Mouse (Mus musculus): Measurements from ENCODE around the gene Nox1.

GRCm38 (mm10) chrX:134158151-134158550 lies 63.6 kb downstream of the Nox1 start:
- no peak for TF ChIP-seq CTCF (IDR thresholded peaks at IDR 0.05)
- no peak for TF ChIP-seq EP300 (IDR thresholded peaks at IDR 0.05)

Measured in lung, postnatal 0 days (tissue).